Mouse (Mus musculus) bone marrow, adult 2 months (tissue): ENCODE data around the gene Slc3a2.

Experiments used
- CTCF ChIP-seq: fragments of 200-500 bp; IDR thresholded peaks from 2 replicates; pipeline ENCODE4 v1.5.1; 2011; ENCODE audit warnings: low read length, control low read depth; ENCODE audit not compliant: control insufficient read depth, insufficient read depth
- POLR2A ChIP-seq: fragments of 200-500 bp; IDR thresholded peaks from 2 replicates; pipeline ENCODE4 v1.6.1; 2011; ENCODE audit warnings: low read depth, mild to moderate bottlenecking, control low read depth, low read length, borderline replicate concordance; ENCODE audit not compliant: control insufficient read depth

GRCm38 (mm10) chr19:8713997-8714652 lies 9.0 kb downstream of the Slc3a2 start:
- no peak for TF ChIP-seq CTCF
- TF ChIP-seq POLR2A, result no peak
